Mouse (Mus musculus) neural tube, postnatal 0 days (tissue): ENCODE results near the gene Vps52. TPM values are rescaled to one million over a fixed set of nuclear protein-coding genes. Genes with fewer than 3 reads are reported as not detected.

Experiments
- polyA plus RNA-seq: library from polyadenylated mRNA; unstranded; fragments of >200 nt; fragmentation: Nextera tagmentation; extraction: Ambion mirVana; gene quantifications from 2 replicates; pipeline ENCODE4 v1.2.1, GENCODE M21; 2015

Vps52 gene
- 60.0 and 63.3 TPM in 2 replicates for polyA plus RNA-seq

DNA sequence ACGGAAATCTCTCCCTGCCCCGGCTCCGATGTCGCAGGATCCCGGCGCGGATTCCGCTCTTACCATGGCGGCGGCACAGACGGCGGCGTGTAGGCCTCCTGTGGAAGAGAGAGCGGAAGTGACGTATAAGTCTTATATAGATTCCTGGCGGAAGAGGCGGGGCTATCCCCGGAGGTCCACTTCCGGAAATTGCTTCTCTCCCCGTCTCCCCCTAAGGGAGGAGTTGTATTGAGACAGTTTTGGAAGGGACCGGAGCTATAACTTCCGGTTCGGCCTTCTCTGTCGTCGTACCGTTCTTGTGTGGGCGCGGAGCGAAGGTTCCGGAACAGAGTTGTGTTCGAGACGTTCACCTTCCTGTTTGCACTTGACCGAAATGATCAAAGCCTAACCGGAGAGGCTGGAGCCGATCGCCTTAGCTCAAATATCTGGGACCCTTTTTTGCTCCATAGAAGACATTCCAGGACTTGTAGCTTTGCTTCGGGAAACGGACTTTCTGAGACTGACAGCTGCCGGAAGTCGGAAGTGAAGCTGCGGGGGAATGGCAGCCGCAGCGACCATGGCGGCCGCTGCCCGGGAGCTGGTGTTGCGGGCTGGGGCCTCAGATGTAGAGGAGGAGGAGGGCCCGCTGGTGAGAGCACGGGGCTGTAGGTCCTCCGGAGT, at the start of gene Vps52, which contains the start of gene Rps18:
Gene Vps52 (plus strand): TSS at position 258 of the 660 bp plus-strand sequence.
Gene Rps18 (minus strand): TSS at position 447 of the 660 bp plus-strand sequence.

DNA sequence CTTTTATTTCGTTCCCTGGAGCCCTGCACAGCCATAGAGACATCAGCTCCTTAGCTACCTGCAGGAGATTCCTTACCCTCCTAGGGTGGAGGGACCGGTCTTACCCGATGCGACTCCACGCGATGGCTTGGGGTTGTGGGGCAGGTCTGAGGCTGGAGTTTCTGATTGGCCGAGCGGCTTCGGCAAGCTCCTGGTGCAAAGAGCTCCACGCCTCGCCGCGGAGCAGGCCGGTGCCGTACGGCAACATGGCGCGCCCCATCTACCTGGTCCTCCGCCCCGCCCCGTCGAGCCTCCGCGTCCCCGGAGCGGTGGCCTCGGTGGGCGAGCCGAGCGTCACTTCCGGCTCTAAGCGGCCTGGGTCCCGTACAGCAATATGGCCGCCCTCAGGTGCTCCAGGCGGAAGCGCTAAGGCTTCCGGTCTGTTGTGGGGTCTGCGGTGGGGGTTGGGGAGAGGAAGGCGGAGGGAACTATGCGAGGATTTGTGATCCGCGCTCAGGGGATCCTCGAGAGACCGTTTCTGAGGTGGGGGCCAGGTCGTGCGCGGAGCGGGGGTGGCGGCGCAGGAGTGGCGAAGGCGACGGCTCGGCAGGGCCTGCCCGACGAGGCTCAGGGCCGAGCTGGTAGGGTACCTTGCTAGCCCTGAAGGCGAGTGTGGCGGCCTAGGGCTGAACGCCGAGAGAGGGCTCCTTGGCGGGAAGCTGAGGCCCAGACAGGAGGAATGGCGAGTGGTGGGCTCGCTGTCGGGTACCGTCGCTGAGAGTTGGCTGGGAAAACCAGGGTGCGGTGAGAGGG, 46.3 kb upstream of the Vps52 start, which contains the start of gene Daxx:
Gene Daxx (plus strand): TSS at position 338 of the 792 bp plus-strand sequence.

DNA sequence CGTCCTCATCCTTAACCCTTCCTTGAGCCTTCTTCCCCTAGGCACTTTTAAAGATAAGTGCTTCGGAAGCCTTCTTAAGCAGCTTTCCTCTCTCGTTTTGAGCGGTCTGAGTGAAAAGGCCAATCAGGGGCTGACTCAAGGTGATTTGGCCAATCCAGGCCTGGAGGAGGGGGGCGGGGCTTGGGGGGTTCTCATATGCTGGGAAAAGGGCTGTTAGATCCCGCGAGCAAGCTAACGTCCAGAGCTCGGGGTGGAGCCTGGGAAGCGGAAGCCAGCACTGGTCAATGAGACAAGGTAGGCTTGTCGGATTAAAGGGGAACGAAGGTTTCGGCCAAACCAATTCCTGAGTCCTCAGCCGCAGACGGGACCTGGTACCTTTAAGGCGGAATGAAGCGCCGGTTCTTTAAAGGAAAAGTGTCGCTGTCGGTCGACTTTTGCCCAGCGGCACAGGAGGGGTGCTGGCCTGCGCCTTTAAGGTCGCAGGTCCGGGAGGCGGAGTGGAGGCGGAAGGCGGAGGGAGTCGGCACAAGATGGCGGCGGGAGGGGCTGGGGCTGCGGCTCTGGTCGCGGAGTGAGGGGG, 39.9 kb upstream of the Vps52 start, which contains the start of the genes Tapbp and Zbtb22:
Gene Tapbp (plus strand): TSS at position 229 of the 580 bp plus-strand sequence.
Gene Zbtb22 (plus strand): TSS at position 234 of the 580 bp plus-strand sequence.

DNA sequence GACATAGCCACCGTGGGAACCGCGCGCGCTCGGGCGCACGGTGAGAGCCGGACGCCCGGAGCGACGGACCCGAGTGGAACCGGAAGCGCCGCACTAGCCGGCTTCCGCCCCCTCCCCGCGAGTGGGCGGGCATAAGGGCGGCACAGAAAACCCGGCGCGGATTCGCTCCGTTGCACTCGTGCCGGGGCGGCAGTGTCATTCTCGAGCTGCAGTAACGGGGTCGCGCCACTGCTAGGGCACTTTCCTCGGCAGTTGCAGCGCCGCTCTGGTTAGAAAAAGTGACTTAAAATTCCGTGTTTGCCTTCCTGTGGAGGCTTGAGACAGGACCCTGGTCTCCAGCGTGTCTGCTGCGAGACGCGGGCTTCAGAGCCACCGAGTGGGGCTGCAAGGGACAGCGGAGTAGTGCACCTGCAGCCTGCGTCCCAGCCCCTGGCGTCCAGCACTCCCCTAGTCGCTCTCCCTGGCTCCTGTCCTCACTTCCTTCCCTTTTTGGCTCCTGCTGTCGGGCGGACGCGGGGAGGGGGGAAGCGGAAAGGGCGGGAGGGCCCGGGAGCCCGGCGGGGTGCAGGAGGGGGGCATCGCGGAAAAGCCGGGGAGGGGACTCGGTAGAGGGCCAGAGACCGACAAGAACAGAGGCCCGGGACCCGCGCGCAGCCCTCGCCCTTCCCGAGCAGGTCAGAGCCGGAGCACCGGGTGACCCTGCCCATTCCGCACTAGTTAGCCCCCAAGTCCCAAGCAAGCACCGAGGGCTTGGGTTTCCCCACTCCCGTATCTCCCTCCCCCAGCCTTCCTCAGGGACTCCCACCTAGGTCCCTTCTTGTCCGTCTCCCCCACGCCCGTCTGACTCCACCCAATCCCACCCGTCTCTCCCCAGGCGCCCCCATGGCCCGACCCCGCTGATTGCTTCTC, 26.0 kb upstream of the Vps52 start, which contains the start of gene Rgl2:
Gene Rgl2 (plus strand): TSS at position 173 of the 909 bp plus-strand sequence.

DNA sequence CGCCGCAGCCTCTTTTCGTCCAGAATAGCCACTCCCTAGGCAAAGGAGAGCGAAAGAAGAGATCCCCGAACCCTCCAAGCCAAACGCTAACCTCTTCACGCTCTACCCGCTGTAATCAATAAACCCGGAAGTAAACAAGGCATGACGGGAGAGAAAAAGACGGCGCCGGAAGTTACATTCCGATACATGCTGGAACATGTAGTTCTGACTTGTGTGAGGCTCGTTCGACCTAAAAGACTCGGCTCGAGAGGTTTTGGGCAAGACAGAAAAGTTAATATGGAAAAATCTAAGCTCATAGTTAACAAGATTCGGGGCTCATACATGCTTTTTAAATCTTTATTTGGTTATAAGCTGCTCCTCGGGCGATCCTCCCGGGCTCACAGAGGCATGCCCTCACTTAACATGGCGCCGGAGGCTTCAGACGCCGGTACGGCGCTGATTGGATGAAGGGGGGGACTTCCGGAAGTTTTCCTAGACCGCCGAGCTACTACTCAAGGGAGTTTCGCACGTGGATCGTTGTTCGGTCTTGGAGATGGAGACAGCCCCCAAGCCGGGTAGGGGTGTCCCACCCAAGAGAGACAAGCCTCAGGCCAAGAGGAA, 15.3 kb upstream of the Vps52 start, which contains the start of the genes Pfdn6 and Wdr46:
Gene Pfdn6 (minus strand): TSS at position 138 of the 600 bp plus-strand sequence.
Gene Wdr46 (plus strand): TSS at position 455 of the 600 bp plus-strand sequence.

DNA sequence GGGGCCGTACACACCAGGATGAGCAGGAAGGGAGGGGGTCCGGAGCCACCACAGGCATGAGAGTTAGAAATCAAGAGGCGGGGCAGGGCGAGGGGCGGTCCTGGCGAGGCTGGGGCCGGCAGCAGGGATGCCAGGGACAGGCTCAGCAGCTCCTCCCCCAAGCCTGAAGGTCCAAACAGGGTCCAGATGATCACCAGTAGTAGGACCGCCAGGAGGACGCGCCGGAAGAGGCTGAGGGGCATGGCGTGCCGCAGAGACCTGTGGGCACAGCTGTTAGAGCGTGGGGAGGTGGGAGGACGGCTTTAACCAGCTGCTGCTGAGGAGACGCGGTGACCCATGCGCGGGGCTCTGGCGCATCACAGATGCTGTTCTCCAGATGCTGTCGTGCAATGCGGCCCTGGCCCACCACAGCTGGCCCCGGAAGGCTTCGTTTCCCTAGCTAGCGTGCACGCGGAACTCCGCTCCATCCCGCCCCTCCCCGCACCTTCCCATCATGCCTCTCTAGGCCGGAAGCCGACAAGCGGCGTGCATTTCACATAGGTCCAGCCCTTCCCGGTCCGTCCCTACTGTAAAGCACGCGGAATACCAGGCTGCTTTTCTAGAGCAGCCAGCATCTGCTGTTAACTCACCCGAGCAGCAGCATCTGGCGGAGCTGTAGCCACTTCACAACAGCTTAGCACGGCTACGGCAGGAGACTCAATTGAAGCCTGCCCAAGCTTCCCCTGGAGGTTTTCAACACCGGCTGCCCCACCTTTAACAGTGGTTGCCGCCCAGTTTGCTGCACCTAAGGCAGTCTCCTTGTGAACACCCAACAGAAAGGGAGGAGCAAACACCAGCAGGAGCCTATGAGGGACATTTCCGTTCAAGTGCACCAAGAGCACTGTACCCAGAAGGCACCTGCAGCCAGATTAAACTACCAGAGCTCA, 4.3 kb upstream of the Vps52 start, which contains the start of gene B3galt4:
Gene B3galt4 (minus strand): TSS at position 468 of the 926 bp plus-strand sequence.

DNA sequence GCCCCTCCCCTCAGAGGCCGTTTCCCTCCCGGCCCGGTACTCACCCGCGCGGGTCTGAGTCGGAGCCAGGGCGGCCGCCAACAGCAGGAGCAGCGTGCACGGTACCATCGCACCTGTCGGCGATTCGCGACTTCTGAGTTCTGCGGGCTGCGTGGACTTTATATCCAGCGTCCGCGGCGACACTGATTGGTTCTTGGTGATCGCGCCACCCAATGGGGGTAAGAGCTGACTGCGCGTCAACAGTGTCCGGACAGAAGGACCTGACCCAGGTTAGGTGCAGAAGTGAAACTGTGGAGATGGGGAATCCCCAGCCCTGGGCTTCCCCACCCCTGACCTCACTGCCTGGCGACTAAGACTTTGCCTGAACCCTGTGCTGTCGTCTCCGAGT, 44.5 kb downstream of the Vps52 start, which contains the start of gene H2-K1:
Gene H2-K1 (minus strand): TSS at position 198 of the 388 bp plus-strand sequence.

Other genes starting within 250 kb of the Vps52 start
- 76.0 and 80.0 TPM in 2 replicates for gene March2, start 237.1 kb upstream of the Vps52 start, polyA plus RNA-seq
- gene Rab11b, start 195.3 kb upstream of the Vps52 start, polyA plus RNA-seq = 488 and 491 TPM in 2 replicates
- gene Angptl4, start 174.0 kb upstream of the Vps52 start, polyA plus RNA-seq = 41.0 and 44.6 TPM in 2 replicates
- gene Kank3, start 145.3 kb upstream of the Vps52 start, polyA plus RNA-seq = 38.1 and 42.0 TPM in 2 replicates
- 552 and 646 TPM in 2 replicates for gene Rps28, start 131.2 kb upstream of the Vps52 start, polyA plus RNA-seq
- 595 and 638 TPM in 2 replicates for gene Ndufa7, start 131.2 kb upstream of the Vps52 start, polyA plus RNA-seq
- gene Cd320, start 112.7 kb upstream of the Vps52 start, polyA plus RNA-seq = 51.5 and 57.3 TPM in 2 replicates
- gene Gm7029, start 82.0 kb upstream of the Vps52 start, polyA plus RNA-seq = not detected in 2 replicates
- gene Kifc1, start 65.2 kb upstream of the Vps52 start, polyA plus RNA-seq = 1.6 TPM in 2 replicates
- gene Platr17, start 50.7 kb upstream of the Vps52 start, polyA plus RNA-seq = 1.4 and 1.5 TPM in 2 replicates
- gene Daxx, start 46.4 kb upstream of the Vps52 start, polyA plus RNA-seq = 40.7 and 43.3 TPM in 2 replicates
- 47.9 and 55.8 TPM in 2 replicates for gene Tapbp, start 39.9 kb upstream of the Vps52 start, polyA plus RNA-seq
- gene Zbtb22, start 39.9 kb upstream of the Vps52 start, polyA plus RNA-seq = 18.3 and 18.5 TPM in 2 replicates
- 40.2 and 49.4 TPM in 2 replicates for gene Rgl2, start 26.3 kb upstream of the Vps52 start, polyA plus RNA-seq
- 181 TPM in 2 replicates for gene Pfdn6, start 15.5 kb upstream of the Vps52 start, polyA plus RNA-seq
- 17.0 and 17.9 TPM in 2 replicates for gene Wdr46, start 15.2 kb upstream of the Vps52 start, polyA plus RNA-seq
- 13.6 and 15.4 TPM in 2 replicates for gene B3galt4, start 4.3 kb upstream of the Vps52 start, polyA plus RNA-seq
- gene Rps18, start 189 bp downstream of the Vps52 start, polyA plus RNA-seq = 872 and 906 TPM in 2 replicates
- gene H2-K1, start 44.5 kb downstream of the Vps52 start, polyA plus RNA-seq = 23.9 and 24.3 TPM in 2 replicates
- gene Ring1, start 68.9 kb downstream of the Vps52 start, polyA plus RNA-seq = 21.7 and 24.2 TPM in 2 replicates
- 72.0 and 82.6 TPM in 2 replicates for gene H2-Ke6, start 72.2 kb downstream of the Vps52 start, polyA plus RNA-seq
- gene Slc39a7, start 75.9 kb downstream of the Vps52 start, polyA plus RNA-seq = 143 and 149 TPM in 2 replicates
- 50.1 and 52.1 TPM in 2 replicates for gene Rxrb, start 76.0 kb downstream of the Vps52 start, polyA plus RNA-seq
- 9.1 and 12.1 TPM in 2 replicates for gene Col11a2, start 83.6 kb downstream of the Vps52 start, polyA plus RNA-seq
- gene H2-Oa, start 136.5 kb downstream of the Vps52 start, polyA plus RNA-seq = 0.25 and 0.64 TPM in 2 replicates
- gene H2-DMa, start 163.7 kb downstream of the Vps52 start, polyA plus RNA-seq = 26.1 and 27.0 TPM in 2 replicates
- 107 and 118 TPM in 2 replicates for gene Brd2, start 166.8 kb downstream of the Vps52 start, polyA plus RNA-seq
- gene H2-DMb2, start 187.5 kb downstream of the Vps52 start, polyA plus RNA-seq = 0.66 and 0.96 TPM in 2 replicates
- 0.80 and 1.1 TPM in 2 replicates for gene H2-DMb1, start 197.3 kb downstream of the Vps52 start, polyA plus RNA-seq
- gene Tap1, start 231.7 kb downstream of the Vps52 start, polyA plus RNA-seq = 8.0 and 8.7 TPM in 2 replicates
- 3.5 and 3.7 TPM in 2 replicates for gene Psmb9, start 232.0 kb downstream of the Vps52 start, polyA plus RNA-seq
- 7.4 and 9.0 TPM in 2 replicates for gene Psmb8, start 241.9 kb downstream of the Vps52 start, polyA plus RNA-seq
- 3.5 and 4.9 TPM in 2 replicates for gene Tap2, start 247.7 kb downstream of the Vps52 start, polyA plus RNA-seq